10 mouse cellular contexts compared by ENCODE assay signal in the genomic region with DNA sequence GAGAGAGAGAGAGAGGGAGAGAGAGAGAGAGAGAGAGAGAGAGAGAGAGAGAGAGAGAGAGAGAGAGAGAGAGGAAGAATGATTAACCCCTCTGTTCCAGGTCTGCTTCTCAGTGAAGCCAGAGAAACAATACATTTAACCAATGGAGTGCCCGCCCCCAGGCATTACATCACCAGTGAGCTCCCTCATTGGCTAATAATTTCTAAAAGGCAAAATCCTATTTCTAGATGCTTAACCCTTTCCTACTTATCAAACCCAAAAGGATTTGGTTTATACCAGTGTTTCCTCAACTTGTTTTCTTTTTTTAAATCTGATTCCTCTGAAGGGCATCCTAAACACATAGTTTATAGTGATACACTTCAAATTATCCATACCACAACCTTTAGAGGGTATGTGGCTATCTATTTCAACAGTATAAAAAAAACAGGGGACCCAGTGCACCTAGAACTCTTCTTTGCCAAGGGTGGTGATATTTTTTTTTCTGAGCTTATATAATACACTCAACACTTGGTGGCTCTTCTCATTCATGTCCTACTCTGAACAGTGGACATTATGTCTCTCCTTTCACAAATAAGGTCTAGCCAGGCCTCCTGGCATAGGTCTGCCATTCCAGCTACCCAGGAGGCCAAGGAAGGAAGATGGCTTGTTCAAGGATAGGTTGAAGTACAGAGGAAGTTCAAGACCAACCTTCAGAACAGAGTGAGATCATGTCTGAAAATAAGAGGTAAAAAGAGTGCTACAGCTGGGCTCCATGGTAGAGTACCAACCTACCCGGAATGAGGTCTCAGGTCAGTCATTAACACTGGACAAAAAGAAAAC. TPM values are rescaled to one million over a fixed set of nuclear protein-coding genes. Genes with fewer than 3 reads are reported as not detected.
A peak's percentile ranks its signal among the peaks of the same experiment; 100 is the strongest.
DNase-seq lines count a peak whose midpoint lies in the region; ATAC-seq lines count a peak whose summit lies in the region.
"Had no signal": no experiment of that assay in that cellular context is flagged by ENCODE, and none has a peak within 500 bp of the region (broad histone marks: within the 10 kb centered on the region; RNA-seq: fewer than 3 reads in every experiment).

No protein-coding gene starts in this region.

- DNase-seq in kidney, adult 9 months = no peak
- peak; percentile 45 to 59 for DNase-seq in layer of hippocampus, postnatal 10 days (ENCODE audit: low spot score in 2 of 2)
- no peak for DNase-seq in spleen, postnatal 4 days (ENCODE audit: low spot score in 2 of 2)
- no peak for DNase-seq in urinary bladder, postnatal 36 days (ENCODE audit: low spot score in 2 of 2)
- DNase-seq in adipocyte (ENCODE audit: low spot score) = no peak
- DNase-seq: lung, postnatal 14 days had no signal

- no peak overlapping the region; the same call in 1 of the 2 replicates for H3K4me3 ChIP-seq in kidney, embryonic 15.5 days (replicated peaks)
- H3K4me3 ChIP-seq in embryonic facial prominence, embryonic 13.5 days = peak overlapping the region; percentile 9; the same call in 1 of the 2 replicates
- H3K4me3 ChIP-seq in neural tube, embryonic 12.5 days = peak overlapping the region; percentile 18; the same call in 1 of the 2 replicates
- H3K4me3 ChIP-seq: heart, embryonic 15.5 days had no signal

- H3K36me3 ChIP-seq in kidney, embryonic 15.5 days = no peaks in the 10 kb centered on the region
- no peaks in the 10 kb centered on the region for H3K36me3 ChIP-seq in embryonic facial prominence, embryonic 13.5 days
- no peaks in the 10 kb centered on the region for H3K36me3 ChIP-seq in neural tube, embryonic 12.5 days
- H3K36me3 ChIP-seq: heart, embryonic 15.5 days had no signal

- no peaks in the 10 kb centered on the region for H3K27me3 ChIP-seq in kidney, embryonic 15.5 days
- no peaks in the 10 kb centered on the region for H3K27me3 ChIP-seq in embryonic facial prominence, embryonic 13.5 days
- H3K27me3 ChIP-seq in neural tube, embryonic 12.5 days (replicated peaks) = no peaks in the 10 kb centered on the region
- H3K27me3 ChIP-seq: heart, embryonic 15.5 days had no signal

- no peak overlapping the region for H3K9ac ChIP-seq in kidney, embryonic 15.5 days
- no peak overlapping the region for H3K9ac ChIP-seq in embryonic facial prominence, embryonic 13.5 days
- H3K9ac ChIP-seq in neural tube, embryonic 12.5 days = peak overlapping the region; percentile 38; the same call in 1 of the 2 replicates
- H3K9ac ChIP-seq: heart, embryonic 15.5 days had no signal

- peak; percentile 63 for ATAC-seq in kidney, embryonic 15.5 days (replicated peaks; ENCODE audit: low FRiP score)
- no peak for ATAC-seq in embryonic facial prominence, embryonic 13.5 days (ENCODE audit: insufficient number of reproducible peaks, insufficient read depth, low FRiP score, low TSS enrichment, low read depth)
- peak; percentile 80 for ATAC-seq in neural tube, embryonic 12.5 days (ENCODE audit: low FRiP score, low read depth)

- H3K4me2 ChIP-seq in kidney, embryonic 15.5 days = peak overlapping the region; percentile 36
- peak overlapping the region; percentile 41 for H3K4me2 ChIP-seq in embryonic facial prominence, embryonic 13.5 days
- H3K4me2 ChIP-seq in neural tube, embryonic 12.5 days (replicated peaks) = peak overlapping the region; percentile 48
- H3K4me2 ChIP-seq: heart, embryonic 15.5 days had no signal

- peaks cover 40% of the 10 kb centered on the region for H3K4me1 ChIP-seq in kidney, embryonic 15.5 days
- peaks cover 6% of the 10 kb centered on the region for H3K4me1 ChIP-seq in embryonic facial prominence, embryonic 13.5 days
- H3K4me1 ChIP-seq in neural tube, embryonic 12.5 days = peaks cover under 1% of the 10 kb centered on the region

- 41% methylated on average over 2 of the region's 2 CpGs for WGBS in kidney, embryonic 15.5 days
- 36% methylated on average over 2 of the region's 2 CpGs for WGBS in embryonic facial prominence, embryonic 13.5 days
- WGBS in neural tube, embryonic 12.5 days = 46% methylated on average over 2 of the region's 2 CpGs

- H3K27ac ChIP-seq in kidney, embryonic 15.5 days = 0 out of 2 replicates have a peak overlapping the region, but pooled peaks have one; percentile 48
- no peak overlapping the region for H3K27ac ChIP-seq in embryonic facial prominence, embryonic 13.5 days
- H3K27ac ChIP-seq in neural tube, embryonic 12.5 days = no peak overlapping the region
- H3K27ac ChIP-seq: heart, embryonic 15.5 days had no signal

- no peaks in the 10 kb centered on the region for H3K9me3 ChIP-seq in kidney, embryonic 15.5 days (replicated peaks)
- no peaks in the 10 kb centered on the region for H3K9me3 ChIP-seq in embryonic facial prominence, embryonic 13.5 days
- no peaks in the 10 kb centered on the region for H3K9me3 ChIP-seq in neural tube, embryonic 12.5 days
- H3K9me3 ChIP-seq: heart, embryonic 15.5 days had no signal

RNA-seq across cellular contexts. Expression of a gene that starts 6.4 kb away (rescaled TPM):
- 7.2 and 8.1 TPM in 2 replicates for polyA plus RNA-seq in kidney, embryonic 15.5 days (2015; fragmentation: Nextera tagmentation; extraction: Ambion mirVana)
- 3.9 and 4.9 TPM in 2 replicates for polyA plus RNA-seq in embryonic facial prominence, embryonic 13.5 days (2015; fragmentation: Nextera tagmentation; extraction: Ambion mirVana)
- total RNA-seq in layer of hippocampus, postnatal 10 days (2021) = 10 to 100 TPM; 35.1 to 39.6 TPM
- polyA plus RNA-seq in neural tube, embryonic 12.5 days (2016; fragmentation: Nextera tagmentation; extraction: Ambion mirVana) = 6.8 and 7.9 TPM in 2 replicates

Comparison
In these comparisons a context has a peak if more than half of its experiments do, and no peak if none do; other contexts are left out.
1. DNase-seq: peak in layer of hippocampus, postnatal 10 days (2 of 2); none in kidney, adult 9 months (single experiment), spleen, postnatal 4 days (0 of 2), urinary bladder, postnatal 36 days (0 of 2) and adipocyte (single experiment).
2. Peak in every context shown above with its lines, with median percentiles within 50 percentile points of each other: H3K4me2 ChIP-seq.